Mouse (Mus musculus): ENCODE data around the gene Plxnb2.

GRCm38 (mm10) chr15:89213517-89213916 lies 32.9 kb upstream of the Plxnb2 start:
- no peak for TF ChIP-seq POLR2A (IDR thresholded peaks at IDR 0.05; ENCODE audit: low read depth, low read length)
- TF ChIP-seq CTCF (IDR thresholded peaks at IDR 0.05; ENCODE audit: extremely low read depth, insufficient read length, insufficient replicate concordance, low read depth, low read length): no peak

Measured in small intestine, adult 2 months (tissue).